Mouse (Mus musculus) cerebellum, adult 2 months (tissue): ENCODE measurements around the gene Csrnp1.

Source experiments
- CTCF ChIP-seq: fragments of 200-500 bp; IDR thresholded peaks from 2 replicates; pipeline ENCODE4 v1.5.1; 2011; ENCODE audit warnings: low read depth, mild to moderate bottlenecking, control low read depth, low read length, moderate library complexity, borderline replicate concordance; ENCODE audit not compliant: insufficient read depth
- POLR2A ChIP-seq: fragments of 200-500 bp; IDR thresholded peaks from 2 replicates; pipeline ENCODE4 v1.6.1; 2011; ENCODE audit warnings: low read length, control low read depth, borderline replicate concordance; ENCODE audit not compliant: insufficient read depth

DNA sequence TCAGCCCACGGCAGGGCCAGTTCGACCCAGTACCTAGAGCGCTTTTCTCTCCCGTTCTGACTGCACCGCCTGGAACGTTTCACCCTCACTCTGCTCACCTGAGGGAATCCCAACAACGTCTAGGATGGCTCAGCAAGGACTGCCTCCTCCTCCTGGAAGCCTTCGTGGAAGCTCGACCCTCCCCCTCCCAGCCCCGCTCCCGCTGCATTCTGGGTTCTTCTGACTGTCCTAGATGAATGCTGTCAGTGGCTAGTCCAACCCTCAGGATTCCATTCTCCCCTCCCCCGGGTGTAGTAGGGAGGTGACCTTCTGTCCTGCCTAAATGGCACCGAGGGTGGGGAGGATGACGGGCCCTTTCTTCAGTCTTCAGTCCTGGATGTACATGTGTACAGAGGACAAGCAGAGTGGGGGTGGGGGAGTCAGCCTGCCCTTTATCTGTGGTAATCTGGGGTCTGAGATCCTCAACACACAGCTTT lies at the start of gene Csrnp1:
- TF ChIP-seq CTCF = no peak
- no peak for TF ChIP-seq POLR2A
